Mouse (Mus musculus) liver, postnatal 0 days (tissue): ENCODE data around the gene Exoc7.

Source experiments
- CTCF ChIP-seq: sonication (generic); IDR thresholded peaks from 2 replicates; pipeline ENCODE4 v1.5.1; 2016; ENCODE audit warnings: antibody characterized with exemption, low read depth
- EP300 ChIP-seq: IDR thresholded peaks from 2 replicates; pipeline ENCODE4 v1.6.1; 2016; ENCODE audit warnings: antibody characterized with exemption, low read depth, mild to moderate bottlenecking

- TF ChIP-seq EP300, result no peak
- TF ChIP-seq CTCF, result peak; percentile 27; the same call in 1 of the 2 replicates
These were observed 41.7 kb downstream of the Exoc7 start for GRCm38 (mm10) chr11:116265352-116265751.
